Mouse (Mus musculus) heart, postnatal 0 days (tissue): ENCODE data around the gene Zfp174. TPM values are rescaled to one million over a fixed set of nuclear protein-coding genes. Genes with fewer than 3 reads are reported as not detected.

Experiments used
- ATAC-seq: fragments of 200-750 bp; cut with Nextera tagmentation; 2 replicates; pipeline ENCODE4 v1.8.0; 2017; ENCODE audit warnings: low read depth, moderate number of reproducible peaks, moderate library complexity; ENCODE audit not compliant: insufficient read depth
- DNase-seq: peaks from one replicate; pipeline ENCODE4 v3.0.0-alpha.2; 2016; ENCODE audit warnings: low spot score
- H3K27ac ChIP-seq: fragments of 300-500 bp; sonication (generic); 2 replicates; pipeline ENCODE4 v1.5.1; 2014; ENCODE audit warnings: low read depth, mild to moderate bottlenecking
- H3K27me3 ChIP-seq: fragments of 300-500 bp; sonication (generic); 2 replicates; pipeline ENCODE4 v1.6.1; 2014; ENCODE audit warnings: low read length, mixed read lengths; ENCODE audit not compliant: control insufficient read depth, insufficient read depth
- H3K36me3 ChIP-seq: fragments of 300-500 bp; sonication (generic); replicated peaks from 2 replicates; pipeline ENCODE4 v1.6.1; 2014; ENCODE audit warnings: low read length, mixed read lengths; ENCODE audit not compliant: control insufficient read depth, insufficient read depth
- H3K4me1 ChIP-seq: fragments of 300-500 bp; sonication (generic); 2 replicates; pipeline ENCODE4 v1.6.1; 2014; ENCODE audit warnings: antibody characterized with exemption; ENCODE audit not compliant: control insufficient read depth, insufficient read depth
- H3K4me2 ChIP-seq: fragments of 300-500 bp; sonication (generic); 2 replicates; pipeline ENCODE4 v1.6.1; 2014; ENCODE audit warnings: low read depth, mild to moderate bottlenecking, low read length, moderate library complexity
- H3K4me3 ChIP-seq: fragments of 300-500 bp; sonication (generic); 2 replicates; pipeline ENCODE4 v1.5.1; 2014; ENCODE audit warnings: low read depth, low read length
- H3K9ac ChIP-seq: fragments of 300-500 bp; sonication (generic); replicated peaks from 2 replicates; pipeline ENCODE4 v1.6.1; 2014; ENCODE audit warnings: low read depth, low read length, mixed read lengths
- H3K9me3 ChIP-seq: fragments of 300-500 bp; sonication (generic); replicated peaks from 2 replicates; pipeline ENCODE4 v1.6.1; 2016; ENCODE audit warnings: low read length; ENCODE audit not compliant: control insufficient read depth
- CTCF ChIP-seq: IDR thresholded peaks from 2 replicates; pipeline ENCODE4 v1.5.1; 2016; ENCODE audit warnings: antibody characterized with exemption, control low read depth, low read depth
- EP300 ChIP-seq: IDR thresholded peaks from 2 replicates; pipeline ENCODE4 v1.6.1; 2016; ENCODE audit warnings: antibody characterized with exemption, low read depth
- WGBS: fragments of 180-500 bp; shearing (Covaris S2); extraction: QIAGEN DNeasy Blood & Tissue Kit; methylation state at CpG from one replicate; pipeline ENCODE4 v1.1.7; 2014; 5-methylcytosine and 5-hydroxymethylcytosine counted together
- polyA plus RNA-seq: library from polyadenylated mRNA; unstranded; fragments of >200 nt; fragmentation: Nextera tagmentation; extraction: Ambion mirVana; gene quantifications from 2 replicates; pipeline ENCODE4 v1.2.1, GENCODE M21; 2015
- total RNA-seq: library from RNA; depleted of rRNA; stranded (reverse); fragments of >200 nt; gene quantifications from 2 replicates; pipeline ENCODE4 v1.2.3, GENCODE M21; 2014; ENCODE audit warnings: low replicate concordance

Gene Zfp174
- total and polyA plus RNA-seq, 2 experiments from 2014 or later = 0.69 to 0.72 TPM

DNA sequence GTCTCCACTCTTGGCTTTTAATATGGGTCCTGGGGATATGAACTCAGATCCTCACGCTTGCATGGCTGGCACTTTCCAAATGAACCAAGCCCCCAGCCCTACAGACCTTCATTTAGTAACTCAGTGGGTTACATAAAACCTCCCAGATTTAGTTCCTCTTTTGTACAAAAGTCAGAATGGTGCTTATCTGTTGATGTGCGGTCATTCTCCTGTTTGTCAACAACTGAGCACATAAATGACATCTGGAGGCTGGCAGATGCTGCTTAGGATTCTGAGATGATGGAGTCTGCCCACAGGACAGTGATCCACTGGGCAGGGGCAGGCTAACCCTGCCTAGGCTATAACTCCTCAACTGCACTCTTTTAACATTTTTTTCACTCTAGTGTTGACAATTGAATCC, 17.3 kb upstream of the Zfp174 start:
- 72% methylated on average over 2 of the region's 2 CpGs for WGBS
- H3K27ac ChIP-seq = no peak overlapping the region
- peaks cover 3% of the 10 kb centered on the region; the same call in 1 of the 2 replicates for H3K9me3 ChIP-seq
- no peaks in the 10 kb centered on the region for H3K4me1 ChIP-seq
- H3K4me3 ChIP-seq = no peak overlapping the region
- ATAC-seq = no peak
- no peaks in the 10 kb centered on the region for H3K27me3 ChIP-seq
- no peak overlapping the region for H3K9ac ChIP-seq
- TF ChIP-seq EP300 = no peak
- no peak for TF ChIP-seq CTCF
- H3K36me3 ChIP-seq = no peaks in the 10 kb centered on the region
- no peak overlapping the region for H3K4me2 ChIP-seq
- no peak for DNase-seq

GRCm38 (mm10) chr16:3830588-3831109, 16.4 kb upstream of the Zfp174 start, which contains the start of gene Olfr15:
Olfr15 (plus strand) TSS chr16:3830878.
- Histone ChIP-seq H3K36me3 (no peaks in the 10 kb centered on the region), H3K27me3 (no peaks in the 10 kb centered on the region), H3K9me3 (no peaks in the 10 kb centered on the region; the same call in 1 of the 2 replicates), H3K4me2 (no peak within 1 kb of the TSS), H3K4me3 (no peak within 1 kb of the TSS), H3K9ac (no peak within 1 kb of the TSS), H3K4me1 (no peaks in the 10 kb centered on the region), H3K27ac (no peak within 1 kb of the TSS)
- no peak for ATAC-seq
- DNase-seq = no peak
- TF ChIP-seq EP300 = no peak

- 75% methylated on average over 2 of the region's 2 CpGs for WGBS
- TF ChIP-seq EP300 = no peak
- TF ChIP-seq CTCF = no peak
- DNase-seq (no peak), ATAC-seq (no peak)
- H3K4me2 ChIP-seq = no peak overlapping the region
- H3K4me1 ChIP-seq = no peaks in the 10 kb centered on the region
- H3K9me3 ChIP-seq = no peaks in the 10 kb centered on the region
- H3K4me3 ChIP-seq = no peak overlapping the region
- no peak overlapping the region for H3K9ac ChIP-seq
- no peak overlapping the region for H3K27ac ChIP-seq
- no peaks in the 10 kb centered on the region for H3K36me3 ChIP-seq
- H3K27me3 ChIP-seq = no peaks in the 10 kb centered on the region; the same call in 1 of the 2 replicates
These were observed 11.6 kb upstream of the Zfp174 start for GRCm38 (mm10) chr16:3835461-3835860.

DNA sequence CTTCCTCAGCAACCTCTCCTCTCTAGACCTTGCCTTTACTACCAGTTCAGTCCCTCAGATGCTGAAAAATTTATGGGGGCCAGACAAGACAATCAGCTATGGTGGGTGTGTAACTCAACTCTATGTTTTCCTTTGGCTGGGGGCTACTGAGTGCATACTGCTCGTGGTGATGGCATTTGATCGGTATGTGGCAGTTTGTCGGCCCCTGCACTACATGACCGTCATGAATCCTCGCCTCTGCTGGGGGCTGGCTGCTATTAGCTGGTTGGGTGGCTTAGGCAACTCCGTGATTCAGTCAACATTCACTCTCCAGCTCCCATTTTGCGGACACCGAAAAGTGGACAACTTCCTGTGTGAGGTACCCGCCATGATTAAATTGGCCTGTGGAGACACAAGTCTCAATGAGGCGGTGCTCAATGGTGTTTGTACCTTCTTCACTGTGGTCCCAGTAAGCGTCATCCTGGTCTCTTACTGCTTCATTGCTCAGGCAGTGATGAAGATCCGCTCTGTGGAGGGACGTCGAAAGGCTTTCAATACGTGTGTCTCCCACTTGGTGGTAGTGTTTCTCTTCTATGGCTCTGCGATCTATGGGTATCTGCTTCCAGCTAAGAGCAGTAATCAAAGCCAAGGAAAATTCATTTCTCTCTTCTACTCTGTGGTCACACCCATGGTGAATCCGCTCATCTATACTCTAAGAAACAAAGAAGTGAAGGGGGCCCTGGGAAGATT, 7.7 kb upstream of the Zfp174 start:
- no peaks in the 10 kb centered on the region for H3K36me3 ChIP-seq
- peak; percentile 59 for DNase-seq
- WGBS = 38% methylated on average over 17 of the region's 17 CpGs
- no peak; the same call in 1 of the 2 replicates for ATAC-seq
- H3K9me3 ChIP-seq = no peaks in the 10 kb centered on the region
- H3K9ac ChIP-seq = no peak overlapping the region
- no peak overlapping the region for H3K4me3 ChIP-seq
- TF ChIP-seq EP300 (no peak), CTCF (peak; percentile 73)
- H3K27ac ChIP-seq = no peak overlapping the region
- no peak overlapping the region for H3K4me2 ChIP-seq
- H3K4me1 ChIP-seq = no peaks in the 10 kb centered on the region
- no peaks in the 10 kb centered on the region; the same call in 1 of the 2 replicates for H3K27me3 ChIP-seq

GRCm38 (mm10) chr16:3842989-3843388, 4.1 kb upstream of the Zfp174 start:
- peaks cover 6% of the 10 kb centered on the region; the same call in 1 of the 2 replicates for H3K4me1 ChIP-seq

More at GRCm38 (mm10) chr16:3842989-3843388, 4.1 kb upstream of the Zfp174 start:
- Histone ChIP-seq H3K27ac (no peak overlapping the region), H3K9ac (no peak overlapping the region), H3K36me3 (no peaks in the 10 kb centered on the region), H3K9me3 (no peaks in the 10 kb centered on the region), H3K4me2 (no peak overlapping the region), H3K27me3 (no peaks in the 10 kb centered on the region; the same call in 1 of the 2 replicates), H3K4me3 (no peak overlapping the region)
- TF ChIP-seq CTCF (no peak), EP300 (no peak)
- WGBS = 25% methylated on average over 4 of the region's 4 CpGs
- DNase-seq (no peak), ATAC-seq (no peak)
